Mouse (Mus musculus) heart, adult 2 months (tissue): ENCODE results near the gene 2310061N02Rik.

ENCODE experiments used
- CTCF ChIP-seq: fragments of 200-600 bp; IDR thresholded peaks from 2 replicates; pipeline ENCODE4 v1.8.1; 2022; ENCODE audit warnings: antibody characterized with exemption, mild to moderate bottlenecking, moderate library complexity
- POLR2A ChIP-seq: fragments of 200-500 bp; IDR thresholded peaks from 2 replicates; pipeline ENCODE4 v1.6.1; 2011; ENCODE audit warnings: mild to moderate bottlenecking, low read depth, low read length, control low read depth; ENCODE audit not compliant: insufficient read depth

DNA sequence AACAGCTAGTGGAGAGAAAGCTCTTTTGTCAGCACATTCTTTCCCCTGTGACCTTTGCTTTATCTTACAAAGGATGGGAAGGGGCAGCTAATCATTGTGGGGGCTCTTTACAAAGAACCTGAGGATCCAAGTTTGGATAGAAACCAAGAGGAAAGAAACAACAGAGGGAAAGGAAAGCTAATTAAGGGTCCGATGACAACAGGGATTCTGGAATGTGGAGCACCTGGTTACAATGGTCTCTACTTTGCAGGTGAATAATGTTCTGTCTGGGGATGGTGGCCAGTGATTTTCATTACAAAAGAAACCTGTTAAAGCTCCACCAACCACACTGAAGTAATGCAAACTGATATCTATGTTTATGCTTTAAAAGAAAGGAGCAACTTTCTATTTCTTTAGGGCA is 12.3 kb upstream of the 2310061N02Rik start:
- TF ChIP-seq CTCF (no peak), POLR2A (no peak)
